Mouse (Mus musculus) midbrain, embryonic 13.5 days (tissue): ENCODE measurements at regions not wholly inside any gene's neighbourhood (a gene's known extent, or its start where the extent isn't known, plus 50 kb on each side); places are given as distances from the start of the nearest gene placed in this dataset.
"Not testable (repeated sequence)": the region's sequence is repeated elsewhere in the genome, so short reads cannot be mapped to it uniquely, and the experiment has no call there.

Experiments
- ATAC-seq: fragments of 200-750 bp; cut with Nextera tagmentation; 2 replicates; pipeline ENCODE4 v1.8.0; 2017; ENCODE audit warnings: mild to moderate bottlenecking, moderate TSS enrichment, moderate library complexity
- H3K27ac ChIP-seq: fragments of 300-500 bp; sonication (generic); 2 replicates; pipeline ENCODE4 v1.5.1; 2015; ENCODE audit warnings: inconsistent platforms, mild to moderate bottlenecking, moderate library complexity
- H3K27me3 ChIP-seq: fragments of 300-500 bp; sonication (generic); 2 replicates; pipeline ENCODE4 v1.6.1; 2015; ENCODE audit warnings: mild to moderate bottlenecking, inconsistent platforms
- H3K36me3 ChIP-seq: fragments of 300-500 bp; sonication (generic); 2 replicates; pipeline ENCODE4 v1.6.1; 2015; ENCODE audit warnings: mild to moderate bottlenecking, inconsistent platforms
- H3K4me1 ChIP-seq: fragments of 300-500 bp; sonication (generic); replicated peaks from 2 replicates; pipeline ENCODE4 v1.6.1; 2015; ENCODE audit warnings: inconsistent platforms
- H3K4me2 ChIP-seq: fragments of 300-500 bp; sonication (generic); replicated peaks from 2 replicates; pipeline ENCODE4 v1.6.1; 2015; ENCODE audit warnings: moderate library complexity, mild to moderate bottlenecking, inconsistent platforms
- H3K4me3 ChIP-seq: fragments of 300-500 bp; sonication (generic); replicated peaks from 2 replicates; pipeline ENCODE4 v1.5.1; 2015; ENCODE audit warnings: mild to moderate bottlenecking, inconsistent platforms
- H3K9ac ChIP-seq: fragments of 300-500 bp; sonication (generic); replicated peaks from 2 replicates; pipeline ENCODE4 v1.6.1; 2015; ENCODE audit warnings: mild to moderate bottlenecking, inconsistent platforms
- H3K9me3 ChIP-seq: fragments of 300-500 bp; sonication (generic); 2 replicates; pipeline ENCODE4 v1.6.1; 2016; ENCODE audit warnings: mild to moderate bottlenecking, inconsistent platforms
- WGBS: fragments of 180-500 bp; shearing (Covaris S2); methylation state at CpG from one replicate; pipeline ENCODE4 v1.1.7; 2015; 5-methylcytosine and 5-hydroxymethylcytosine counted together

GRCm38 (mm10) chr11:41261254-41261653 lies 506.1 kb upstream of the Ccng1 start:
- 78% methylated on average over 4 of the region's 4 CpGs for WGBS

GRCm38 (mm10) chr11:41259915-41260619 lies 505.0 kb upstream of the Ccng1 start:
- ATAC-seq = no peak
- H3K9ac ChIP-seq = no peak overlapping the region
- H3K4me2 ChIP-seq = no peak overlapping the region
- H3K27ac ChIP-seq = no peak overlapping the region
- H3K4me1 ChIP-seq = no peaks in the 10 kb centered on the region
- no peaks in the 10 kb centered on the region for H3K36me3 ChIP-seq
- WGBS = 86% methylated on average over 18 of the region's 18 CpGs
- no peaks in the 10 kb centered on the region for H3K9me3 ChIP-seq
- H3K27me3 ChIP-seq = no peaks in the 10 kb centered on the region
- H3K4me3 ChIP-seq = no peak overlapping the region

More at GRCm38 (mm10) chr11:41261254-41261653, 506.1 kb upstream of the Ccng1 start:
- no peaks in the 10 kb centered on the region for H3K36me3 ChIP-seq
- H3K4me1 ChIP-seq = no peaks in the 10 kb centered on the region
- no peaks in the 10 kb centered on the region for H3K27me3 ChIP-seq
- H3K27ac ChIP-seq = no peak overlapping the region
- no peak overlapping the region for H3K4me3 ChIP-seq
- H3K4me2 ChIP-seq = no peak overlapping the region
- no peak for ATAC-seq
- H3K9ac ChIP-seq = no peak overlapping the region
- no peaks in the 10 kb centered on the region for H3K9me3 ChIP-seq

- H3K9ac ChIP-seq, H3K4me1 ChIP-seq, ATAC-seq, H3K36me3 ChIP-seq, H3K4me3 ChIP-seq, H3K4me2 ChIP-seq, H3K9me3 ChIP-seq, H3K27me3 ChIP-seq, H3K27ac ChIP-seq: not testable (repeated sequence)
- 32% methylated on average over 3 of the region's 3 CpGs for WGBS
Measured at GRCm38 (mm10) chr11:41214501-41214900, 459.4 kb upstream of the Ccng1 start.

GRCm38 (mm10) chr11:41202228-41202627 lies 447.1 kb upstream of the Ccng1 start:
- Histone ChIP-seq H3K27me3 (no peaks in the 10 kb centered on the region), H3K4me3 (no peak overlapping the region), H3K9me3 (no peaks in the 10 kb centered on the region), H3K9ac (no peak overlapping the region), H3K27ac (no peak overlapping the region), H3K4me1 (no peaks in the 10 kb centered on the region), H3K4me2 (no peak overlapping the region), H3K36me3 (no peaks in the 10 kb centered on the region)
- WGBS = 98% methylated on average over 1 of the region's 1 CpGs
- no peak for ATAC-seq

- no peak overlapping the region for H3K27ac ChIP-seq
- no peaks in the 10 kb centered on the region for H3K9me3 ChIP-seq
- no peak overlapping the region for H3K4me3 ChIP-seq
- 89% methylated on average over 3 of the region's 3 CpGs for WGBS
- ATAC-seq = no peak
- H3K4me2 ChIP-seq = no peak overlapping the region
- H3K9ac ChIP-seq = no peak overlapping the region
- no peaks in the 10 kb centered on the region for H3K4me1 ChIP-seq
- no peaks in the 10 kb centered on the region for H3K36me3 ChIP-seq
- H3K27me3 ChIP-seq = no peaks in the 10 kb centered on the region
Measured at GRCm38 (mm10) chr11:41193981-41194380, 438.9 kb upstream of the Ccng1 start.

- Histone ChIP-seq H3K9ac (no peak overlapping the region), H3K4me1 (peaks cover 20% of the 10 kb centered on the region), H3K9me3 (no peaks in the 10 kb centered on the region), H3K36me3 (no peaks in the 10 kb centered on the region), H3K4me2 (no peak overlapping the region), H3K4me3 (no peak overlapping the region), H3K27ac (peak overlapping the region; percentile 85), H3K27me3 (no peaks in the 10 kb centered on the region)
- WGBS = 2% methylated on average over 2 of the region's 2 CpGs
- ATAC-seq = peak; percentile 92
Measured at GRCm38 (mm10) chr11:41160492-41161175, 405.5 kb upstream of the Ccng1 start.

GRCm38 (mm10) chr11:41159927-41160326 lies 404.8 kb upstream of the Ccng1 start:
- no peak overlapping the region for H3K9ac ChIP-seq
- no peaks in the 10 kb centered on the region for H3K9me3 ChIP-seq
- H3K27ac ChIP-seq = peak overlapping the region; percentile 47; the same call in 1 of the 2 replicates
- peaks cover 20% of the 10 kb centered on the region for H3K4me1 ChIP-seq
- H3K27me3 ChIP-seq = no peaks in the 10 kb centered on the region
- H3K4me3 ChIP-seq = no peak overlapping the region
- WGBS = 44% methylated on average over 1 of the region's 1 CpGs
- H3K36me3 ChIP-seq = no peaks in the 10 kb centered on the region
- no peak overlapping the region for H3K4me2 ChIP-seq
- ATAC-seq = no peak

- Histone ChIP-seq H3K4me1 (peaks cover 20% of the 10 kb centered on the region), H3K9me3 (no peaks in the 10 kb centered on the region), H3K36me3 (no peaks in the 10 kb centered on the region), H3K4me3 (no peak overlapping the region), H3K27me3 (no peaks in the 10 kb centered on the region), H3K27ac (0 out of 2 replicates have a peak overlapping the region, but pooled peaks have one; percentile 26), H3K4me2 (no peak overlapping the region), H3K9ac (no peak overlapping the region)
- ATAC-seq = no peak
- WGBS = 65% methylated on average over 4 of the region's 4 CpGs
Measured at GRCm38 (mm10) chr11:41158761-41159596, 403.9 kb upstream of the Ccng1 start.

- Histone ChIP-seq H3K9ac (no peak overlapping the region), H3K27ac (no peak overlapping the region), H3K36me3 (no peaks in the 10 kb centered on the region), H3K27me3 (no peaks in the 10 kb centered on the region), H3K4me3 (no peak overlapping the region), H3K9me3 (no peaks in the 10 kb centered on the region), H3K4me1 (peaks cover 20% of the 10 kb centered on the region), H3K4me2 (no peak overlapping the region)
- ATAC-seq = no peak
- WGBS = 97% methylated on average over 11 of the region's 11 CpGs
Measured at GRCm38 (mm10) chr11:41157321-41157720, 402.2 kb upstream of the Ccng1 start.
